Mouse (Mus musculus): ENCODE measurements around the gene Cited2. TPM values are rescaled to one million over a fixed set of nuclear protein-coding genes. Genes with fewer than 3 reads are reported as not detected.

Cited2 gene
- 208 TPM for polyA plus RNA-seq (2014; fragmentation: Illumina TruSeq; extraction: RNeasy Lipid Tissue Mini Kit (QIAGEN cat#74804); ENCODE audit: low read depth, low replicate concordance)

GRCm38 (mm10) chr10:17722653-17723410 lies at the start of gene Cited2:
Gene Cited2, plus strand, starts transcription at chr10:17723218.

Other genes starting within 250 kb of the Cited2 start
- gene Txlnb, start 73.0 kb downstream of the Cited2 start, polyA plus RNA-seq (2014; fragmentation: Illumina TruSeq; extraction: RNeasy Lipid Tissue Mini Kit (QIAGEN cat#74804); ENCODE audit: low read depth, low replicate concordance) = 0.53 TPM
- gene Heca, start 224.8 kb downstream of the Cited2 start, polyA plus RNA-seq (2014; fragmentation: Illumina TruSeq; extraction: RNeasy Lipid Tissue Mini Kit (QIAGEN cat#74804); ENCODE audit: low read depth, low replicate concordance) = 62.1 TPM